Mouse (Mus musculus) embryonic fibroblast, embryonic 13.5 days (primary cell): ENCODE measurements around the gene Mtmr3.

Experiments used
- CTCF ChIP-seq: IDR thresholded peaks from 2 replicates; pipeline ENCODE4 v1.5.1; 2011; ENCODE audit warnings: mild to moderate bottlenecking, control low read depth, low read length, moderate library complexity, borderline replicate concordance; ENCODE audit not compliant: insufficient read depth
- POLR2A ChIP-seq: IDR thresholded peaks from 2 replicates; pipeline ENCODE4 v1.6.1; 2011; ENCODE audit warnings: low read depth, mild to moderate bottlenecking, control low read depth, low read length, moderate library complexity

DNA sequence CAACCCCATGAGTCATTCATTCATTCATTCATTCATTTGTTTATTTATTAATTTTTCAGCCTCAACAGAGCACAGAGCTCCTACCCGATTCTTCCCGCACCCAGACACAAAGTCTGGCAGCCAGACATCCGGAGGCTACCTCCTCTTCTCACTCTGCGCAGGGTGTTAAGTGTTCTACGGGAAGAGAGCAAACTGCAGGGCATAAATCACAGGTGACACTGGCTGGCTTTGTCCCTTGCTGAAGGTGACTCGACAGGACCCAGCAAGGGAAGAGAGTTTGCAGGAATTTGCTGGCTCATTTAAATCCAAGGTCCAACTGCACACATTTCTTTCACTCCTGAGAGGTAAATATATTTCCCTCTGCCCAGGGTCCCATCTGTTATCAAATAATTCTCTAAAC, 9.8 kb upstream of the Mtmr3 start:
- TF ChIP-seq POLR2A (no peak), CTCF (no peak)
